Mouse (Mus musculus) CH12.LX (cell line): ENCODE results near the gene Slc22a7. TPM values are rescaled to one million over a fixed set of nuclear protein-coding genes. Genes with fewer than 3 reads are reported as not detected.

ENCODE experiments used
- DNase-seq: peaks from one replicate; pipeline ENCODE4 v3.0.0-alpha.2; 2013; ENCODE audit errors: extremely low read depth
- H3K27ac ChIP-seq: 2 replicates; pipeline ENCODE4 v1.5.1; 2012; ENCODE audit warnings: low read depth, mild to moderate bottlenecking, control low read depth, moderate library complexity; ENCODE audit not compliant: insufficient read depth
- H3K27me3 ChIP-seq: replicated peaks from 2 replicates; pipeline ENCODE3; 2012; ENCODE audit warnings: inconsistent platforms
- H3K36me3 ChIP-seq, 2 experiments: replicated peaks in 1 of 2; 2 replicates each; pipeline versions ENCODE3 to v1.6.1; 2012; ENCODE audit warnings: inconsistent platforms in 1 of 2, low read length in 1 of 2, mild to moderate bottlenecking in 1 of 2, mixed read lengths in 1 of 2, moderate library complexity in 1 of 2; ENCODE audit not compliant: control insufficient read depth in 1 of 2, insufficient read depth in 1 of 2
- H3K4me1 ChIP-seq, 2 experiments: 2 replicates each; pipeline ENCODE4 v1.6.1; 2012; ENCODE audit warnings: inconsistent platforms in 1 of 2, moderate library complexity in 1 of 2; ENCODE audit not compliant: insufficient read depth in 2 of 2, control insufficient read depth in 1 of 2
- H3K4me2 ChIP-seq: 2 replicates; pipeline ENCODE4 v1.6.1; 2012; ENCODE audit warnings: low read depth, mild to moderate bottlenecking, control low read depth; ENCODE audit not compliant: poor library complexity, insufficient read depth, severe bottlenecking
- H3K4me3 ChIP-seq, 3 experiments: fragments of 150-350 bp in 1 of 3; sonication (generic) in 1 of 3; replicated peaks in 1 of 3; 2 replicates each; pipeline versions ENCODE3 to v1.5.1; 2011 to 2012; ENCODE audit warnings: low read depth in 2 of 3, low read length in 2 of 3, mild to moderate bottlenecking in 2 of 3, moderate library complexity in 2 of 3, control low read depth in 1 of 3, improper control_type of control experiment in 1 of 3, inconsistent platforms in 1 of 3, mixed read lengths in 1 of 3; ENCODE audit not compliant: poor library complexity in 1 of 3
- H3K79me2 ChIP-seq: replicated peaks from 2 replicates; pipeline ENCODE4 v1.6.1; 2012; ENCODE audit warnings: mild to moderate bottlenecking, moderate library complexity; ENCODE audit not compliant: control insufficient read depth, poor library complexity, insufficient read depth, severe bottlenecking; ENCODE audit errors: extremely low read depth
- H3K9ac ChIP-seq: 2 replicates; pipeline ENCODE4 v1.6.1; 2012; ENCODE audit warnings: low read depth, mild to moderate bottlenecking, control low read depth, moderate library complexity; ENCODE audit not compliant: insufficient read depth
- H3K9me3 ChIP-seq: replicated peaks from 2 replicates; pipeline ENCODE3; 2012; ENCODE audit warnings: low read length, inconsistent platforms, mixed read lengths
- BHLHE40 ChIP-seq: IDR thresholded peaks from 2 replicates; pipeline ENCODE4 v1.6.1; 2011; ENCODE audit warnings: mild to moderate bottlenecking, low read depth, low read length, improper control_type of control experiment
- E2F4 ChIP-seq: IDR thresholded peaks from 2 replicates; pipeline ENCODE4 v1.6.1; 2011; ENCODE audit warnings: low read depth, low read length, improper control_type of control experiment; ENCODE audit not compliant: insufficient replicate concordance
- EP300 ChIP-seq: IDR thresholded peaks from 2 replicates; pipeline ENCODE4 v1.6.1; 2011; ENCODE audit warnings: low read length, improper control_type of control experiment
- ETS1 ChIP-seq: conservative IDR thresholded peaks from 2 replicates; pipeline ENCODE4 v1.6.1; 2012; ENCODE audit warnings: low read depth, mild to moderate bottlenecking, inconsistent platforms, low read length, improper control_type of control experiment, moderate library complexity
- JUN ChIP-seq: IDR thresholded peaks from 2 replicates; pipeline ENCODE4 v1.6.1; 2011; ENCODE audit warnings: low read depth, mild to moderate bottlenecking, low read length, improper control_type of control experiment, moderate library complexity; ENCODE audit not compliant: insufficient read depth
- JUND ChIP-seq: conservative IDR thresholded peaks from 2 replicates; pipeline ENCODE4 v1.6.1; 2011; ENCODE audit warnings: low read depth, low read length, improper control_type of control experiment
- KAT2A ChIP-seq: IDR thresholded peaks from 2 replicates; pipeline ENCODE4 v1.6.1; 2012; ENCODE audit warnings: low read length, improper control_type of control experiment, inconsistent platforms; ENCODE audit not compliant: insufficient replicate concordance
- MAX ChIP-seq: IDR thresholded peaks from 2 replicates; pipeline ENCODE4 v1.6.1; 2011; ENCODE audit warnings: low read length, improper control_type of control experiment
- MXI1 ChIP-seq: IDR thresholded peaks from 2 replicates; pipeline ENCODE4 v1.6.1; 2011; ENCODE audit warnings: mild to moderate bottlenecking, low read depth, low read length, improper control_type of control experiment
- MYC ChIP-seq: IDR thresholded peaks from 2 replicates; pipeline ENCODE4 v1.6.1; 2011; ENCODE audit warnings: low read depth, mild to moderate bottlenecking, improper control_type of control experiment, low read length
- NRF1 ChIP-seq: IDR thresholded peaks from 2 replicates; pipeline ENCODE4 v1.6.1; 2014; ENCODE audit warnings: low read depth, mild to moderate bottlenecking, inconsistent platforms, low read length, improper control_type of control experiment, moderate library complexity
- POLR2A ChIP-seq: IDR thresholded peaks from 2 replicates; pipeline ENCODE4 v1.6.1; 2011; ENCODE audit warnings: low read depth, mild to moderate bottlenecking, improper control_type of control experiment, low read length
- POLR2AphosphoS2 ChIP-seq: IDR thresholded peaks from 2 replicates; pipeline ENCODE4 v1.6.1; 2011; ENCODE audit warnings: low read depth, low read length, improper control_type of control experiment
- RAD21 ChIP-seq: IDR thresholded peaks from 2 replicates; pipeline ENCODE4 v1.6.1; 2011; ENCODE audit warnings: low read depth, mild to moderate bottlenecking, low read length, improper control_type of control experiment, moderate library complexity
- TCF12 ChIP-seq: IDR thresholded peaks from 2 replicates; pipeline ENCODE4 v1.6.1; 2014; ENCODE audit warnings: low read depth, mild to moderate bottlenecking, inconsistent platforms, low read length, improper control_type of control experiment
- ZC3H11A ChIP-seq: IDR thresholded peaks from 2 replicates; pipeline ENCODE4 v1.6.1; 2012; ENCODE audit warnings: low read depth, mild to moderate bottlenecking, inconsistent platforms, low read length, improper control_type of control experiment
- ZKSCAN1 ChIP-seq: IDR thresholded peaks from 2 replicates; pipeline ENCODE4 v1.6.1; 2012; ENCODE audit warnings: low read depth, inconsistent platforms, low read length, improper control_type of control experiment, borderline replicate concordance
- ZMIZ1 ChIP-seq: IDR thresholded peaks from 2 replicates; pipeline ENCODE4 v1.6.1; 2012; ENCODE audit warnings: low read depth, mild to moderate bottlenecking, inconsistent platforms, low read length, improper control_type of control experiment
- ZNF384 ChIP-seq: IDR thresholded peaks from 2 replicates; pipeline ENCODE4 v1.6.1; 2012; ENCODE audit warnings: low read depth, low read length, improper control_type of control experiment, inconsistent platforms
- dilution Hi-C: fragments of 300-500 bp; cut with MboI; formaldehyde crosslinking; loops from 2 replicates; pipeline ENCODE4 v1.14.3; 2020; ENCODE audit warnings: low sequenced_read_pairs; ENCODE audit not compliant: extremely low pct_unique_long_range_greater_than_20kb, extremely low pct_ligation_motif_present
- in situ Hi-C: fragments of 300-500 bp; cut with MboI; formaldehyde crosslinking; loops from 3 replicates; pipeline ENCODE4 v1.14.3; 2019; ENCODE audit warnings: low sequenced_read_pairs, low pct_ligation_motif_present, low pct_unique_long_range_greater_than_20kb, mixed read lengths
- polyA plus RNA-seq: library from polyadenylated mRNA; unstranded; fragments of >175 nt; gene quantifications from 2 replicates; pipeline ENCODE4 v1.2.1, GENCODE M21; 2012; ENCODE audit warnings: low read depth; ENCODE audit not compliant: insufficient read length
- total RNA-seq, 2 experiments: library from RNA; depleted of rRNA; stranded (reverse); fragments of 300-350 nt in 1 of 2; fragments of >200 nt in 1 of 2; gene quantifications; 2 replicates each; pipeline ENCODE4 v1.2.3; 2012 to 2014

Gene Slc22a7
- total and polyA plus RNA-seq, 3 experiments: not detected

DNA sequence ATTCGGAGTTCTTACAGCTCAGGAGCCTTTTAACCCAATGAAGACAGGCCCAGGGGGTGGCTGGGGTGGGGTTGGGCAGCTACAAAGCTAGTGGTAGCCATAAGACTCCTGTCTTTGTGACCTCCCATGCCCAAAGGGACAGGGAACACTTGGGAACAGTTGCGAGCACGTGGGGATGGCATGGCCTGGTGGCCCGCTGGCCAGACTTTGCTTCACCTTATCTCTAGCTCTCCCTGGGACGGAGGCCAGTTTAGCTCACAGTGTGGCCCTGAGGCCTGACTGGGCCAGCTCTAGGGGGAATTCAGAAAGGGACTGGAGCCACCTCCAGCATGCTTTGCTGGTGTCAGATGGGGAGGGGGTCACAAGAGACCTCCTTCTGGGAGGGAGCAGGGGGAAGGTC, 24.0 kb upstream of the Slc22a7 start:
- Histone ChIP-seq H3K4me3 (no peak overlapping the region), H3K36me3 (no peaks in the 10 kb centered on the region), H3K79me2 (no peaks in the 10 kb centered on the region), H3K4me1 (peaks cover 3 to 8% of the 10 kb centered on the region in 2 experiments; a peak in 3 of 4 replicates), H3K27me3 (peaks cover 91% of the 10 kb centered on the region), H3K9me3 (no peaks in the 10 kb centered on the region), H3K9ac (no peak overlapping the region), H3K4me2 (no peak overlapping the region), H3K27ac (no peak overlapping the region)
- in situ Hi-C loops (no loop called here), dilution Hi-C loops (no loop called here)
- DNase-seq: no peak
- TF ChIP-seq NRF1 (no peak), ZC3H11A (no peak), KAT2A (no peak), MAX (no peak), JUND (no peak)

DNA sequence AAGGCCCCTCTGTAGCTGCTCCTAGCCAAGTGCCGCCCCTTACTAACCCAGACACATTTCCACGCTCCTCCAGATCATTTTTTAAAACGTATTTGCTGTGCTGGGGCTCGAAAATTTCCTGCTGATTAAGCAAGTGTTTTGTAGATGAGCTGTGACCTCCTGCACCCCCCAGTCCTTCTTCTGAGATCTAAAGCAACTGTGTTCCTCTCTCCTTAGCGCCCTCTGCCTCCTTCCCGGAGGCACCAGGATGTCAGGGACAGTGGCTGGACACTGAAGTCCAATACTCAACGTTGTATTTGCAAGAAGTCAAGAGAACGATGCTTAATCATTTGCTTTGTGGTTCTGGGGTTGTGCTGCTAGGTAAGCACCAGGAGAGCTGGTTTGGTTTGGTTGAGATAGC, 23.1 kb upstream of the Slc22a7 start:
- in situ Hi-C loops: no loop called here
- peaks cover 3 to 9% of the 10 kb centered on the region in 2 experiments; a peak in 3 of 4 replicates for H3K4me1 ChIP-seq
- no peak overlapping the region for H3K27ac ChIP-seq
- H3K9me3 ChIP-seq: no peaks in the 10 kb centered on the region
- no peaks in the 10 kb centered on the region for H3K36me3 ChIP-seq
- H3K79me2 ChIP-seq: no peaks in the 10 kb centered on the region
- H3K27me3 ChIP-seq: peaks cover 89% of the 10 kb centered on the region
- no peak overlapping the region for H3K4me3 ChIP-seq
- no peak overlapping the region for H3K4me2 ChIP-seq
- TF ChIP-seq EP300 (no peak), POLR2A (no peak), ETS1 (no peak), NRF1 (no peak), RAD21 (no peak), MYC (no peak), E2F4 (no peak), MXI1 (no peak), POLR2AphosphoS2 (no peak), MAX (no peak), ZMIZ1 (no peak)
- dilution Hi-C loops: no loop called here
- no peak for DNase-seq
- H3K9ac ChIP-seq: no peak overlapping the region

DNA sequence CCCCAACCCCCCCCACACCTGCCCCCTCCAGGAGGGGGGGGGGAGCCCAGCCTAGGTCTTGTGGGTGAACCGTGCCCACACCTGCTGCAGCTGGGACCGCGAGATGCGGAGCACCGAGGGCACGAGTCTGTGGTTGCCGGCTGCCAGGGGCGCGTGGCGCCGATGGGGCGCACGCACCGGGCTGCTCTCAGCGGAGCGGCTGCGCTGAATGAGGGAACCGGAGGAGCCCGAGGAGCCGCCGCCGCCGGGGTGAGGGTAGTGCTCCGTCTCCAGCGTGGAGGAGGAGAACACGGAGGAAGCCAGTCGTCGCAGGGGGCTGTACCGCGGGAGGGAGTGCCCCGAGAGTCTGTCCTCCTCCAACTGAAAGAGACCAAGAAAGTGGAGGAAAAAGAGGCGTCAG, 22.4 kb upstream of the Slc22a7 start:
- H3K4me3 ChIP-seq: no peak overlapping the region
- H3K9ac ChIP-seq: no peak overlapping the region
- H3K79me2 ChIP-seq: no peaks in the 10 kb centered on the region
- no peaks in the 10 kb centered on the region for H3K36me3 ChIP-seq
- H3K4me1 ChIP-seq: peaks cover 4 to 9% of the 10 kb centered on the region in 2 experiments; a peak in 3 of 4 replicates
- no peak overlapping the region for H3K27ac ChIP-seq
- peaks cover 89% of the 10 kb centered on the region for H3K27me3 ChIP-seq
- H3K9me3 ChIP-seq: no peaks in the 10 kb centered on the region
- in situ Hi-C loops: no loop called here
- TF ChIP-seq JUN: no peak
- TF ChIP-seq ZNF384: no peak
- no peak for TF ChIP-seq ZKSCAN1
- no peak for TF ChIP-seq ZC3H11A
- TF ChIP-seq MAX: no peak
- TF ChIP-seq TCF12: no peak
- TF ChIP-seq E2F4: no peak
- no peak for TF ChIP-seq BHLHE40
- TF ChIP-seq MYC: no peak
- no peak for TF ChIP-seq NRF1
- TF ChIP-seq, all 38 proteins: peak for 0
- no peak overlapping the region for H3K4me2 ChIP-seq
- DNase-seq: no peak
- dilution Hi-C loops: no loop called here
